Mouse (Mus musculus) spleen, postnatal 10 days (tissue): ENCODE measurements around the gene Cep41.

Experiments
- DNase-seq, 2 experiments: peaks; one replicate each; pipeline ENCODE4 v3.0.0; 2021 to 2022; ENCODE audit warnings: low spot score in 2 of 2

Cep41 gene

GRCm38 (mm10) chr6:30673764-30674561 is 19.6 kb downstream of the Cep41 start:
- DNase-seq: no peak

- no peak for DNase-seq
Observed at GRCm38 (mm10) chr6:30671696-30672095, 21.9 kb downstream of the Cep41 start.

GRCm38 (mm10) chr6:30667585-30667984 is 26.0 kb downstream of the Cep41 start:
- DNase-seq: no peak

- DNase-seq: no peak
Observed at GRCm38 (mm10) chr6:30666043-30666442, 27.5 kb downstream of the Cep41 start.

GRCm38 (mm10) chr6:30665296-30665695 is 28.3 kb downstream of the Cep41 start:
- DNase-seq: no peak

GRCm38 (mm10) chr6:30664776-30665175 is 28.8 kb downstream of the Cep41 start:
- DNase-seq: no peak

- DNase-seq: no peak
Observed at GRCm38 (mm10) chr6:30658619-30659018, 34.9 kb downstream of the Cep41 start.

- DNase-seq: no peak
Observed at GRCm38 (mm10) chr6:30657279-30657678, 36.3 kb downstream of the Cep41 start.

- DNase-seq: no peak
Observed at GRCm38 (mm10) chr6:30654932-30655331, 38.6 kb downstream of the Cep41 start.

GRCm38 (mm10) chr6:30654402-30654859 is 39.1 kb downstream of the Cep41 start:
- no peak for DNase-seq

- no peak for DNase-seq
Observed at GRCm38 (mm10) chr6:30653518-30653917, 40.0 kb downstream of the Cep41 start.

- DNase-seq: no peak
Observed at GRCm38 (mm10) chr6:30652425-30653188, 40.9 kb downstream of the Cep41 start.

GRCm38 (mm10) chr6:30649651-30650296 is 43.8 kb downstream of the Cep41 start:
- DNase-seq: no peak

- DNase-seq: no peak
Observed at GRCm38 (mm10) chr6:30645379-30645778, 48.2 kb downstream of the Cep41 start.

- DNase-seq: no peak
Observed at GRCm38 (mm10) chr6:30644462-30644861, 49.1 kb downstream of the Cep41 start.

- no peak for DNase-seq
Observed at GRCm38 (mm10) chr6:30643694-30644460, 49.7 kb downstream of the Cep41 start.

- DNase-seq: peak; percentile 19 to 33
Observed at GRCm38 (mm10) chr6:30638674-30639268, 54.8 kb downstream of the Cep41 start, which contains the start of gene Cpa1. Gene Cpa1 (plus strand): TSS chr6:30639218.

- DNase-seq: no peak
Observed at GRCm38 (mm10) chr6:30636186-30636842, 57.2 kb downstream of the Cep41 start.

GRCm38 (mm10) chr6:30635361-30635862 is 58.1 kb downstream of the Cep41 start:
- no peak for DNase-seq

GRCm38 (mm10) chr6:30629989-30630388 is 63.6 kb downstream of the Cep41 start:
- DNase-seq: no peak
